Mouse (Mus musculus) embryo, embryonic 10 days (tissue): ENCODE measurements around the gene Traf3ip1.
"Not testable (repeated sequence)": the region's sequence is repeated elsewhere in the genome, so short reads cannot be mapped to it uniquely, and the experiment has no call there.

Experiments
- DNase-seq: peaks from one replicate; pipeline ENCODE4 v3.0.0-alpha.2; 2015; ENCODE audit warnings: low spot score

The Traf3ip1 gene

GRCm38 (mm10) chr1:91465244-91465643 lies 29.2 kb upstream of the Traf3ip1 start:
- peak; percentile 35 for DNase-seq

- no peak for DNase-seq
Measured at GRCm38 (mm10) chr1:91466186-91466585, 28.3 kb upstream of the Traf3ip1 start.

- DNase-seq, result no peak
Measured at GRCm38 (mm10) chr1:91469888-91470419, 24.5 kb upstream of the Traf3ip1 start.

- DNase-seq, result not testable (repeated sequence)
Measured at GRCm38 (mm10) chr1:91478145-91478544, 16.3 kb upstream of the Traf3ip1 start.

- DNase-seq, result no peak
Measured at GRCm38 (mm10) chr1:91478958-91479357, 15.5 kb upstream of the Traf3ip1 start.

GRCm38 (mm10) chr1:91482616-91483211 lies 11.7 kb upstream of the Traf3ip1 start:
- no peak for DNase-seq

GRCm38 (mm10) chr1:91483304-91484010 lies 11.0 kb upstream of the Traf3ip1 start:
- peak; percentile 92 for DNase-seq

GRCm38 (mm10) chr1:91484011-91484346 lies 10.5 kb upstream of the Traf3ip1 start:
- DNase-seq, result no peak

GRCm38 (mm10) chr1:91485422-91485821 lies 9.0 kb upstream of the Traf3ip1 start:
- DNase-seq, result no peak

GRCm38 (mm10) chr1:91486165-91486564 lies 8.3 kb upstream of the Traf3ip1 start:
- DNase-seq, result no peak

- DNase-seq, result no peak
Measured at GRCm38 (mm10) chr1:91490322-91490721, 4.1 kb upstream of the Traf3ip1 start.

GRCm38 (mm10) chr1:91492740-91493139 lies 1.7 kb upstream of the Traf3ip1 start:
- no peak for DNase-seq

GRCm38 (mm10) chr1:91493938-91494337 lies 509 bp upstream of the Traf3ip1 start:
- DNase-seq, result no peak

GRCm38 (mm10) chr1:91495321-91495720 lies 874 bp downstream of the Traf3ip1 start:
- DNase-seq, result no peak

- DNase-seq, result no peak
Measured at GRCm38 (mm10) chr1:91498579-91498978, 4.1 kb downstream of the Traf3ip1 start.

- no peak for DNase-seq
Measured at GRCm38 (mm10) chr1:91504615-91505014, 10.2 kb downstream of the Traf3ip1 start.

- peak; percentile 12 for DNase-seq
Measured at GRCm38 (mm10) chr1:91514916-91515315, 20.5 kb downstream of the Traf3ip1 start.

GRCm38 (mm10) chr1:91515642-91516041 lies 21.2 kb downstream of the Traf3ip1 start:
- no peak for DNase-seq

- peak; percentile 91 for DNase-seq
Measured at GRCm38 (mm10) chr1:91523759-91524158, 29.3 kb downstream of the Traf3ip1 start.

- no peak for DNase-seq
Measured at GRCm38 (mm10) chr1:91525838-91526237, 31.4 kb downstream of the Traf3ip1 start.

- DNase-seq, result no peak
Measured at GRCm38 (mm10) chr1:91530166-91530565, 35.7 kb downstream of the Traf3ip1 start.

- DNase-seq, result no peak
Measured at GRCm38 (mm10) chr1:91532243-91532642, 37.8 kb downstream of the Traf3ip1 start.

- no peak for DNase-seq
Measured at GRCm38 (mm10) chr1:91532892-91533291, 38.4 kb downstream of the Traf3ip1 start.

GRCm38 (mm10) chr1:91533483-91533882 lies 39.0 kb downstream of the Traf3ip1 start:
- DNase-seq, result peak; percentile 20
